Mouse (Mus musculus): ENCODE measurements around the gene Elmo1. TPM values are rescaled to one million over a fixed set of nuclear protein-coding genes. Genes with fewer than 3 reads are reported as not detected.
"Not testable (repeated sequence)": the region's sequence is repeated elsewhere in the genome, so short reads cannot be mapped to it uniquely, and the experiment has no call there.

Elmo1 gene
- polyA plus RNA-seq, 1 experiment = not detected

DNA sequence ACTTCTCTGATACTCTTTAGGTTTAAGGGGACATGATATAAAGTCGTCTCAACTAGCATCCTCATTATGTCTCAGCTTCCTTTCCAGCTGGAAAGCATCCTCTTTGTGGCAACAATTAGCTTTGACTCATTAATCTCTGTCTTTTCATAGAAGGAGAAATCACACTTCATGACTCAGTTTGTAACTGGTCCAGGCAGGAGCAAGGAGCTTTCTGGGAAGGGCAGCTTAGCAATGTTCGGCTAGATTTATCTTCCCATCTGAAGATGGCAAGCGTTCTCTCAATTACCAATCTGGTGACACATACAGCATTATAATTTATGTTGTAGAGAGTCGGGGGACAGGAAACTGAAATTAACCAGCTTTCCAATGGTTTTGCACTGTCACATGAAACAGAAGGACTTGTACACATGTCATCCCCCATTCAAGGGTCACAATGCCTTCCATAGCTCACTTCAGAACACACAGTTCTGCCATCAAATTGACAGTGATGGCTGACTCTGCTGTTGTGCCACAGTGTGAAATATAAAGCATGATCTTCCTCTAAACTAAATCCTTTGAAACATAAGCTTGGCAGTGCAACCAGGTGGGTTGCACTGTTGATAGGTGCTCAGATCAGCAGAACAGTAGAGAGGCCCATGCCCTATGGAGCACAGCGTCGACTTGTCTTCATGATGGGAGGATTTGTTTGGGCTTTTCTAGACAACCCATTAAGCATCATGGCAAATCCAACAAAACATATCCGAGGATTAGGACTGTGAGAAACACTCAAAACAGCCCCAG lies 532.9 kb downstream of the Elmo1 start:
- Histone ChIP-seq H3ac (ENCODE audit: control insufficient read depth, insufficient read length, low read depth) (no peak overlapping the region), H3K79me2 (ENCODE audit: control insufficient read depth, insufficient read depth) (no peaks in the 10 kb centered on the region), H3K4me3 (ENCODE audit: insufficient read depth, poor library complexity, severe bottlenecking) (no peak overlapping the region), H3K36me3 (ENCODE audit: control insufficient read depth, insufficient read depth) (no peaks in the 10 kb centered on the region), H3K79me3 (ENCODE audit: low read depth) (no peaks in the 10 kb centered on the region), H3K27me3 (ENCODE audit: control insufficient read depth, insufficient read depth, insufficient read length) (no peaks in the 10 kb centered on the region)
- TF ChIP-seq CEBPB (IDR thresholded peaks at IDR 0.05; ENCODE audit: low read depth) (no peak), FOSL1 (IDR thresholded peaks at IDR 0.05; ENCODE audit: insufficient read depth, low read length, poor library complexity, severe bottlenecking) (no peak), USF1 (IDR thresholded peaks at IDR 0.05; ENCODE audit: low read depth) (no peak), MYOD1 (IDR thresholded peaks at IDR 0.05; ENCODE audit: control insufficient read depth, insufficient read length, low read depth) (no peak), CTCF (IDR thresholded peaks at IDR 0.05; ENCODE audit: control insufficient read depth, insufficient read depth, insufficient read length) (no peak), MYOG (IDR thresholded peaks at IDR 0.05; ENCODE audit: control insufficient read depth, extremely low read depth, insufficient read length) (no peak), MAX (IDR thresholded peaks at IDR 0.05) (no peak)

DNA sequence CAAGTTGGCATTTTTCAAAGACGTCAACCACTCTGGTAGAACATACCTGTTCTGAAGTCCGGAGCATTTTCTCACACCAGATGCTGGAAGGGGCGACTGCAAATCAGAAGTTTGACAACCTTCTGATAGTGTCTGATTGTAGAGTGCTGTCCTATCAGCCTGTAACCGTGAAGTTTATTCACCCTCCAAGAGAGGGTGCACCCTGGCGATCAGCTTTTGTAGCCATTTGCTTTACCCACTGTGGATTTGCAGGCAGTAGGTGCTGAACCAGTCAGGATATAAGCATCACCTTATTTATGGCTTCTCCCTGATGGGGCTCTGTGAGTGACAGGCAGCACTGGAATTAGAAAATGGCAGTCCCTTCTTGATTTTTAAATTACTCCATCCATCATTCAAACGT lies 537.4 kb downstream of the Elmo1 start:
- Histone ChIP-seq H3K27me3 (ENCODE audit: control insufficient read depth, insufficient read depth, insufficient read length) (no peaks in the 10 kb centered on the region), H3K4me3 (ENCODE audit: insufficient read depth, poor library complexity, severe bottlenecking) (no peak overlapping the region), H3ac (ENCODE audit: control insufficient read depth, insufficient read length, low read depth) (no peak overlapping the region), H3K79me3 (ENCODE audit: low read depth) (no peaks in the 10 kb centered on the region), H3K36me3 (ENCODE audit: control insufficient read depth, insufficient read depth) (no peaks in the 10 kb centered on the region), H3K79me2 (ENCODE audit: control insufficient read depth, insufficient read depth) (no peaks in the 10 kb centered on the region)
- TF ChIP-seq MYOG (IDR thresholded peaks at IDR 0.05; ENCODE audit: control insufficient read depth, extremely low read depth, insufficient read length) = no peak
- TF ChIP-seq FOSL1 (IDR thresholded peaks at IDR 0.05; ENCODE audit: insufficient read depth, low read length, poor library complexity, severe bottlenecking) = no peak
- no peak for TF ChIP-seq USF1 (IDR thresholded peaks at IDR 0.05; ENCODE audit: low read depth)
- no peak for TF ChIP-seq MYOD1 (IDR thresholded peaks at IDR 0.05; ENCODE audit: control insufficient read depth, insufficient read length, low read depth)
- TF ChIP-seq MAX (IDR thresholded peaks at IDR 0.05) = no peak
- no peak for TF ChIP-seq CEBPB (IDR thresholded peaks at IDR 0.05; ENCODE audit: low read depth)
- no peak for TF ChIP-seq CTCF (IDR thresholded peaks at IDR 0.05; ENCODE audit: control insufficient read depth, insufficient read depth, insufficient read length)

DNA sequence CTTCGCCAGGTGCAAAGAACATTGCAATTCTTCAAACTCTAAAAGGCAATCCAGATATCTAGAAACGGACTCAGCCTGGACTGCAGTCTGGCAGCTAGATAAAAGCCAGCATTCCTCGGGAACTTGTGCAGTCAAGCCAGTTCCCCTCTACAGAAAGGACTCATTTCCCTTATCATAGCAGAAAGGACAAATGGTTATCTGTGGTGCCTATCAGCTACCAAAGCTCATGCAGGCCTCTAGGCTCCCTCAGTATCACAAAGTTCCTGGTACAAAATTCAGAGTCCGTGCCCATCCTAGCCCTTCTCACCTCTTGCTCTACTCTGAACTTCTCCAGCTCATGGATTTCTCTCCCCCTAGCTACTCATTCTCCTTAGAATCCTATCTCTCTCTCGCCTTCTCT lies 542.1 kb downstream of the Elmo1 start:
- H3K4me3 ChIP-seq (ENCODE audit: insufficient read depth, poor library complexity, severe bottlenecking) = no peak overlapping the region
- no peak overlapping the region for H3ac ChIP-seq (ENCODE audit: control insufficient read depth, insufficient read length, low read depth)
- no peaks in the 10 kb centered on the region for H3K79me2 ChIP-seq (ENCODE audit: control insufficient read depth, insufficient read depth)
- TF ChIP-seq CEBPB (IDR thresholded peaks at IDR 0.05; ENCODE audit: low read depth) = no peak
- no peak for TF ChIP-seq MAX (IDR thresholded peaks at IDR 0.05)
- TF ChIP-seq CTCF (IDR thresholded peaks at IDR 0.05; ENCODE audit: control insufficient read depth, insufficient read depth, insufficient read length) = no peak
- TF ChIP-seq USF1 (IDR thresholded peaks at IDR 0.05; ENCODE audit: low read depth) = no peak
- TF ChIP-seq FOSL1 (IDR thresholded peaks at IDR 0.05; ENCODE audit: insufficient read depth, low read length, poor library complexity, severe bottlenecking) = no peak
- no peak for TF ChIP-seq MYOG (IDR thresholded peaks at IDR 0.05; ENCODE audit: control insufficient read depth, extremely low read depth, insufficient read length)
- TF ChIP-seq MYOD1 (IDR thresholded peaks at IDR 0.05; ENCODE audit: control insufficient read depth, insufficient read length, low read depth) = no peak
- H3K79me3 ChIP-seq (ENCODE audit: low read depth) = no peaks in the 10 kb centered on the region
- H3K36me3 ChIP-seq (ENCODE audit: control insufficient read depth, insufficient read depth) = no peaks in the 10 kb centered on the region
- no peaks in the 10 kb centered on the region for H3K27me3 ChIP-seq (ENCODE audit: control insufficient read depth, insufficient read depth, insufficient read length)

DNA sequence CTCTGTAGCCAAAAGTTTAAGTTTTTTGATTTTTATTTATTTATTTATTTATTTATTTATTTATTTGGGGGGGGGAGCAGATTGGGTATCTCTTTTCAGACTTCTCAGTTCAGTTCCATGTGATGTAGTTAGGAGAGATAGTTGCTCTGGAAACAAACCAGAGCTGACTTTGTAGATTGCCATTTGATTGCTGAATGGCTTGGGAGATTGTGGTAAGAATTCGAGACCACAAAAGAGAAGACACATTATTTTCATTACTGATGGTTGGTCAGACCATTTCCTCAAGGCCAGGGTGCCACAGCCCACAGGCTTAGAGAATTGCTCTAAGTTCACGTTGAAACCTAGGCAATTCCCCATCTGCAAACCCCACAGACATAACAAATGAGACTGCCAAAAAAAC lies 544.3 kb downstream of the Elmo1 start:
- not testable (repeated sequence) for H3K27me3 ChIP-seq (ENCODE audit: control insufficient read depth, insufficient read depth, insufficient read length); H3ac ChIP-seq (ENCODE audit: control insufficient read depth, insufficient read length, low read depth); H3K4me3 ChIP-seq (ENCODE audit: insufficient read depth, poor library complexity, severe bottlenecking); H3K79me3 ChIP-seq (ENCODE audit: low read depth); H3K79me2 ChIP-seq (ENCODE audit: control insufficient read depth, insufficient read depth); H3K36me3 ChIP-seq (ENCODE audit: control insufficient read depth, insufficient read depth)

DNA sequence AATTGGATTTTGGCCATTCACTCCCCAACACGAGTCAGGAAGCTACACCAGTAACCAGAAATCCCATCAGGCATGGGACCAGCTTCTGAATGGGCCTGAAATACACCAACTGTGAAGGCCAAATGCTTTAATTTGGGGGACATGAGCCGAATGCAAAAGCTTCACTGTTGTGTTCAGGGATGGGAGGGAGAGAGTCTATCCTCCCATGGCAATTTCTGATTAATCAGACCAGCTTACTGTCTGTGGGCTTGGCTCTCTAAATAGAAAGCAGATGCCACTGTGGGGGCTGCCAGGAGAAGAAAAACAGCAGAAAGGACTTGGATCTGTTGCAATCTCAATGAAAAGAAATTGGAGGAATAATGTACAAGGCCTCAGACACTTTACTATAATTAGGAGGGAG lies 545.2 kb downstream of the Elmo1 start:
- Histone ChIP-seq H3K4me3 (ENCODE audit: insufficient read depth, poor library complexity, severe bottlenecking) (no peak overlapping the region), H3K79me2 (ENCODE audit: control insufficient read depth, insufficient read depth) (no peaks in the 10 kb centered on the region), H3K27me3 (ENCODE audit: control insufficient read depth, insufficient read depth, insufficient read length) (no peaks in the 10 kb centered on the region), H3K36me3 (ENCODE audit: control insufficient read depth, insufficient read depth) (no peaks in the 10 kb centered on the region), H3ac (ENCODE audit: control insufficient read depth, insufficient read length, low read depth) (no peak overlapping the region), H3K79me3 (ENCODE audit: low read depth) (no peaks in the 10 kb centered on the region)
- TF ChIP-seq MYOG (IDR thresholded peaks at IDR 0.05; ENCODE audit: control insufficient read depth, extremely low read depth, insufficient read length) = no peak
- TF ChIP-seq CEBPB (IDR thresholded peaks at IDR 0.05; ENCODE audit: low read depth) = no peak
- TF ChIP-seq CTCF (IDR thresholded peaks at IDR 0.05; ENCODE audit: control insufficient read depth, insufficient read depth, insufficient read length) = no peak
- TF ChIP-seq USF1 (IDR thresholded peaks at IDR 0.05; ENCODE audit: low read depth) = no peak
- TF ChIP-seq MAX (IDR thresholded peaks at IDR 0.05) = no peak
- no peak for TF ChIP-seq MYOD1 (IDR thresholded peaks at IDR 0.05; ENCODE audit: control insufficient read depth, insufficient read length, low read depth)
- TF ChIP-seq FOSL1 (IDR thresholded peaks at IDR 0.05; ENCODE audit: insufficient read depth, low read length, poor library complexity, severe bottlenecking) = no peak

Measured in C2C12 (cell line).